Comparison of ENCODE assay signal across 8 mouse cellular contexts in the genomic region with DNA sequence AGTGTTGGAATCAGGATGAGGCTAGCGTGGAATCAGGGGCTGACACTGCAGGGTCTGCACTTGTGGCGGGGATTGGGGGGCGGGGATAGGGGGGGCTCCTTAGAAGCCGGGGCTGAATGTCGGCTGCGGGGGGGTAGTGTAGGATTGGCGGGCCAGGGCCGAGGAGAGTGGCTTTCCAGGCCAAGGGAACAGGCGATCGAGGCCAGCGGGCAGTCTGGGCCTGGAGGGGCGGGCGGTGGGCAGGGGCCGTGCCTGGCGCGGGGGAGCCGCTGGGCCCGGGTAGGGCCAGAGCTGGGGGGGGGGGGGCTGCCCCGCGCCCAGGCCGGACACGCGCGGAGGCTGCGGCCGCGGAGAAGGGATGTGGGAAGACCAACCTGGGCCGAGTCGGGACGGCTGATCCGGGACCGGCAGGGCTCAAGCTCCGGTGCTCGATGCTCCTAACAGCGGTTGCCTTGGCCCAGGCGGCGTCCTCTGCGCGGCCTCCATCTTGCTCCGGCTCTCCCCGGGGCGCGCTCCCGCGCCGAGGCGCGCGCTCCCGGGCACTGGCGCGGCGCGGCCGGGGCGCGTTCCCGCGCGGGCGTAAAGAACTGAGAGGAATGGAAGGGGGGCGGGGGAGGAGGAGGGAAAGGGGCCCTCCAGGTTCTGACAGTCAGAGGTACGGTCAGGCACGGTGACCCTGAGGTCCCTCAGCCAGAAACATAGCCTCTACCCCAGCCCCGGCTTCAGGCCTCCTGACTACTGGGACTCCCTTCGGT. TPM values are rescaled to one million over a fixed set of nuclear protein-coding genes. Genes with fewer than 3 reads are reported as not detected.
DNase-seq lines count a peak whose midpoint lies in the region; ATAC-seq and TF ChIP-seq lines count a peak whose summit lies in the region.

A gene (minus strand): TSS at position 544 of the 755 bp plus-strand sequence.

- H3K27me3 ChIP-seq in kidney, adult 2 months (replicated peaks; ENCODE audit: control insufficient read depth, insufficient read depth, low read length): peaks cover 2% of the 10 kb centered on the region; the same call in 1 of the 2 replicates
- peaks cover 35% of the 10 kb centered on the region for H3K27me3 ChIP-seq in embryonic facial prominence, embryonic 14.5 days (replicated peaks; ENCODE audit: control insufficient read depth, insufficient read depth, low read length)
- peaks cover 10% of the 10 kb centered on the region for H3K27me3 ChIP-seq in stomach, postnatal 0 days (ENCODE audit: control insufficient read depth, insufficient read depth, low read length)

- no peak for TF ChIP-seq EP300 in stomach, postnatal 0 days (optimal IDR thresholded peaks at IDR 0.05)

- peak within 1 kb of the TSS; percentile 69 for H3K4me2 ChIP-seq in embryonic facial prominence, embryonic 14.5 days (ENCODE audit: low read depth, low read length)
- H3K4me2 ChIP-seq in stomach, postnatal 0 days (replicated peaks; ENCODE audit: low read depth): peak within 1 kb of the TSS; percentile 65

- peak within 1 kb of the TSS; percentile 33; the same call in 1 of the 2 replicates for H3K4me3 ChIP-seq in kidney, adult 2 months (ENCODE audit: insufficient read depth, low read depth, low read length)
- peak within 1 kb of the TSS; percentile 47 for H3K4me3 ChIP-seq in bone marrow macrophage, adult 2 months (ENCODE audit: insufficient read depth, low read length)
- peak within 1 kb of the TSS; percentile 47 for H3K4me3 ChIP-seq in embryonic facial prominence, embryonic 14.5 days (ENCODE audit: low read depth, low read length)
- peak within 1 kb of the TSS; percentile 67 for H3K4me3 ChIP-seq in layer of hippocampus, adult 2 months
- peak within 1 kb of the TSS; percentile 39 for H3K4me3 ChIP-seq in stomach, postnatal 0 days (ENCODE audit: low read depth, low read length)

- DNase-seq in kidney, adult 2 months: no peak
- DNase-seq in kidney, adult 11 months: no peak
- DNase-seq in embryonic facial prominence, embryonic 14.5 days (ENCODE audit: low spot score): peak; percentile 6
- DNase-seq in layer of hippocampus, adult 2 months (ENCODE audit: low spot score in 2 of 2): peak in 1 of 2 experiments; percentile 65
- peak; percentile 59 for DNase-seq in mesoderm, embryonic 11.5 days (ENCODE audit: low read depth, low spot score)
- DNase-seq in stomach, postnatal 0 days (ENCODE audit: low spot score): peak; percentile 16
- DNase-seq in kidney, postnatal 14 days: no peak

- H3K36me3 ChIP-seq in kidney, adult 2 months (ENCODE audit: control insufficient read depth, insufficient read depth, low read length): no peaks in the 10 kb centered on the region
- H3K36me3 ChIP-seq in embryonic facial prominence, embryonic 14.5 days (ENCODE audit: control insufficient read depth, insufficient read depth, low read length): no peaks in the 10 kb centered on the region
- H3K36me3 ChIP-seq in stomach, postnatal 0 days (ENCODE audit: control insufficient read depth, insufficient read depth, low read length): no peaks in the 10 kb centered on the region

- TF ChIP-seq CTCF in kidney, adult 2 months (conservative IDR thresholded peaks at IDR 0.05; ENCODE audit: insufficient read depth, insufficient read length, low read depth, low read length): no peak
- TF ChIP-seq CTCF in bone marrow macrophage, adult 2 months (IDR thresholded peaks at IDR 0.05; ENCODE audit: low read depth, low read length): no peak
- TF ChIP-seq CTCF in layer of hippocampus, adult 2 months (conservative IDR thresholded peaks at IDR 0.05): no peak
- no peak for TF ChIP-seq CTCF in stomach, postnatal 0 days (IDR thresholded peaks at IDR 0.05; ENCODE audit: low read depth)

- no peaks in the 10 kb centered on the region for H3K4me1 ChIP-seq in kidney, adult 2 months (ENCODE audit: control insufficient read depth, insufficient read depth, low read length)
- no peaks in the 10 kb centered on the region for H3K4me1 ChIP-seq in bone marrow macrophage, adult 2 months (ENCODE audit: control insufficient read depth, insufficient read depth, low read length)
- peaks cover 4% of the 10 kb centered on the region for H3K4me1 ChIP-seq in embryonic facial prominence, embryonic 14.5 days (ENCODE audit: control insufficient read depth, insufficient read depth, low read length)
- no peaks in the 10 kb centered on the region for H3K4me1 ChIP-seq in stomach, postnatal 0 days (replicated peaks; ENCODE audit: control insufficient read depth, insufficient read depth)

- WGBS in kidney, adult 2 months: 1% methylated on average over 56 of the region's 66 CpGs
- WGBS in embryonic facial prominence, embryonic 14.5 days: 1% methylated on average over 16 of the region's 66 CpGs
- WGBS in stomach, postnatal 0 days: 1% methylated on average over 32 of the region's 66 CpGs

- H3K9me3 ChIP-seq in embryonic facial prominence, embryonic 14.5 days (ENCODE audit: control insufficient read depth, low read length): no peaks in the 10 kb centered on the region
- H3K9me3 ChIP-seq in stomach, postnatal 0 days (ENCODE audit: control insufficient read depth, low read length): no peaks in the 10 kb centered on the region

- TF ChIP-seq POLR2A in kidney, adult 2 months (IDR thresholded peaks at IDR 0.05; ENCODE audit: low read depth, low read length): no peak
- TF ChIP-seq POLR2A in bone marrow macrophage, adult 2 months (IDR thresholded peaks at IDR 0.05; ENCODE audit: borderline replicate concordance, low read depth, low read length): no peak

- no peak within 1 kb of the TSS for H3K27ac ChIP-seq in kidney, adult 2 months (ENCODE audit: insufficient read depth, low read depth, low read length)
- H3K27ac ChIP-seq in bone marrow macrophage, adult 2 months (ENCODE audit: insufficient read depth, low read depth, low read length): no peak within 1 kb of the TSS
- H3K27ac ChIP-seq in embryonic facial prominence, embryonic 14.5 days (replicated peaks; ENCODE audit: low read depth, low read length): no peak within 1 kb of the TSS
- H3K27ac ChIP-seq in layer of hippocampus, adult 2 months: peak within 1 kb of the TSS; percentile 92
- H3K27ac ChIP-seq in stomach, postnatal 0 days (replicated peaks): no peak within 1 kb of the TSS

- ATAC-seq in embryonic facial prominence, embryonic 14.5 days (ENCODE audit: low read depth): peak; percentile 70; the same call in 1 of the 2 replicates
- peak; percentile 29; the same call in 1 of the 2 replicates for ATAC-seq in stomach, postnatal 0 days (ENCODE audit: low FRiP score, low TSS enrichment)

- peak within 1 kb of the TSS; percentile 63 for H3K9ac ChIP-seq in embryonic facial prominence, embryonic 14.5 days (ENCODE audit: low read depth, low read length)
- peak within 1 kb of the TSS; percentile 27; the same call in 1 of the 2 replicates for H3K9ac ChIP-seq in stomach, postnatal 0 days (ENCODE audit: low read length)

RNA-seq across cellular contexts. Expression of the gene that starts here (rescaled TPM):
- polyA plus RNA-seq in kidney, adult 2 months (2012; rRNA removed): 0.09 and 0.12 TPM in 2 replicates
- polyA plus RNA-seq in bone marrow macrophage, adult 2 months (2012; ENCODE audit: insufficient read depth, insufficient read length, missing spikeins): 0.81 TPM in 1 of 2 replicates, not detected in the other
- 1.2 TPM in 2 replicates for polyA plus RNA-seq in embryonic facial prominence, embryonic 14.5 days (2014; fragmentation: Nextera tagmentation; extraction: Ambion mirVana)
- total RNA-seq in layer of hippocampus, adult 2 months (2021): 10 to 100 TPM; 81.3 to 83.0 TPM
- polyA plus RNA-seq in stomach, postnatal 0 days (2015; fragmentation: Nextera tagmentation; extraction: Ambion mirVana): 0.84 and 0.93 TPM in 2 replicates

Comparison
In these comparisons a context has a peak if more than half of its experiments do, and no peak if none do; other contexts are left out.
1. Peak in DNase-seq, ATAC-seq, H3K4me3 ChIP-seq, H3K9ac ChIP-seq and H3K4me2 ChIP-seq in stomach, postnatal 0 days; RNA of the gene not detected or under 1 TPM.
2. DNase-seq: peak in embryonic facial prominence, embryonic 14.5 days (single experiment) and mesoderm, embryonic 11.5 days (single experiment); none in kidney, adult 2 months (single experiment), kidney, adult 11 months (single experiment) and kidney, postnatal 14 days (single experiment).
3. Peak in every context shown above with its lines, with median percentiles within 50 percentile points of each other: H3K4me3 ChIP-seq.